Mouse (Mus musculus) forebrain, postnatal 0 days (tissue): ENCODE data around the gene Prss45. TPM values are rescaled to one million over a fixed set of nuclear protein-coding genes. Genes with fewer than 3 reads are reported as not detected.
A peak's percentile ranks its signal among the peaks of the same experiment; 100 is the strongest.

ENCODE experiments used
- ATAC-seq: fragments of 200-750 bp; cut with Nextera tagmentation; 2 replicates; pipeline ENCODE4 v1.8.0; 2017; ENCODE audit warnings: mild to moderate bottlenecking, moderate library complexity
- DNase-seq: peaks from one replicate; pipeline ENCODE4 v3.0.0-alpha.2; 2015
- H3K27ac ChIP-seq: fragments of 300-500 bp; sonication (generic); 2 replicates; pipeline ENCODE4 v1.5.1; 2014; ENCODE audit warnings: low read depth, mild to moderate bottlenecking, antibody characterized with exemption, low read length, moderate library complexity, mixed read lengths
- H3K27me3 ChIP-seq: fragments of 300-500 bp; sonication (generic); 2 replicates; pipeline ENCODE4 v1.6.1; 2014; ENCODE audit warnings: mild to moderate bottlenecking, low read length, mixed read lengths; ENCODE audit not compliant: insufficient read depth
- H3K36me3 ChIP-seq: fragments of 300-500 bp; sonication (generic); 2 replicates; pipeline ENCODE4 v1.6.1; 2014; ENCODE audit warnings: mild to moderate bottlenecking, moderate library complexity; ENCODE audit not compliant: insufficient read depth
- H3K4me1 ChIP-seq: fragments of 300-500 bp; sonication (generic); 2 replicates; pipeline ENCODE4 v1.6.1; 2014; ENCODE audit warnings: antibody characterized with exemption; ENCODE audit not compliant: insufficient read depth
- H3K4me2 ChIP-seq: fragments of 300-500 bp; sonication (generic); 2 replicates; pipeline ENCODE4 v1.6.1; 2014; ENCODE audit warnings: low read depth, mild to moderate bottlenecking, moderate library complexity
- H3K4me3 ChIP-seq: fragments of 300-500 bp; sonication (generic); 2 replicates; pipeline ENCODE4 v1.5.1; 2014; ENCODE audit warnings: low read depth, low read length, mixed read lengths
- H3K9ac ChIP-seq: fragments of 300-500 bp; sonication (generic); 2 replicates; pipeline ENCODE4 v1.6.1; 2014; ENCODE audit warnings: mild to moderate bottlenecking
- H3K9me3 ChIP-seq: fragments of 300-500 bp; sonication (generic); 2 replicates; pipeline ENCODE4 v1.6.1; 2016; ENCODE audit warnings: low read length
- CTCF ChIP-seq: sonication (generic); IDR thresholded peaks from 2 replicates; pipeline ENCODE4 v1.5.1; 2016; ENCODE audit warnings: antibody characterized with exemption, control low read depth, low read depth
- WGBS: fragments of 180-500 bp; shearing (Covaris S2); extraction: QIAGEN DNeasy Blood & Tissue Kit; methylation state at CpG from one replicate; pipeline ENCODE4 v1.1.7; 2014; 5-methylcytosine and 5-hydroxymethylcytosine counted together
- polyA plus RNA-seq: library from polyadenylated mRNA; unstranded; fragments of >200 nt; fragmentation: Nextera tagmentation; extraction: Ambion mirVana; gene quantifications from 2 replicates; pipeline ENCODE4 v1.2.1, GENCODE M21; 2015
- total RNA-seq: library from RNA; depleted of rRNA; stranded (reverse); fragments of >200 nt; gene quantifications from 2 replicates; pipeline ENCODE4 v1.2.3, GENCODE M21; 2014

The Prss45 gene
- total and polyA plus RNA-seq, 2 experiments from 2014 or later: 0.71 TPM; not detected in 1

DNA sequence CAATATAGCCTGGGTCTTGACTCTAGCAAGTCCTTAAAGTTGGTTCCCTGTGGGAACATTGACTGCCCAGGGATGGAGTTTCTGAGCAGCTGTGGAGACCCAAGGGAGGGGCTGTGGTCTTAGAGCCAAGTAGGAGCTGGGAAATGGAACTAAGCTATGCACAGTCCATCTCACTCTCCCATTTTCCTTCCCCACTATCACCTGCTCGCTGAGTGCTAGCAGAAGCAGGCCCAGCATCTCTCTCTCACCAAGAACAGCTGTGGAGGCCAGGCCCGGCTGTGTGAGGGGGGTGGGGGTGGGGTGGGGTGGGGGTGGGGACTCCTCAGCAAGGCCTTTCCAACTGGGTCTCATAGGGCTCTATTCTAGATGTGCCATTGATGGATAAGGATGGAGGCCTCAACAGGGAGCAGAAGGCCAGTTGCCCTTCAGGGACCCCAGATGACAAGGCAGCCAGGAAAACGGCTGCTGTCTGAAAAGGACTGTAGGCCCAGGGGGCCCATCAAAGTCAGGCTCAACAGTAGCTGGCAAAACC is 40.3 kb downstream of the Prss45 start:
- no peak for DNase-seq
- 15% methylated on average over 3 of the region's 3 CpGs for WGBS
- H3K4me3 ChIP-seq: no peak overlapping the region
- no peak overlapping the region for H3K27ac ChIP-seq
- no peak for TF ChIP-seq CTCF
- no peak overlapping the region for H3K9ac ChIP-seq
- H3K27me3 ChIP-seq: no peaks in the 10 kb centered on the region; the same call in 1 of the 2 replicates
- no peaks in the 10 kb centered on the region for H3K9me3 ChIP-seq
- peak; percentile 36 for ATAC-seq
- no peaks in the 10 kb centered on the region for H3K36me3 ChIP-seq
- H3K4me1 ChIP-seq: peaks cover 10% of the 10 kb centered on the region; the same call in 1 of the 2 replicates
- H3K4me2 ChIP-seq: no peak overlapping the region

GRCm38 (mm10) chr9:110875288-110875695 is 40.9 kb downstream of the Prss45 start:
- H3K4me1 ChIP-seq: peaks cover 10% of the 10 kb centered on the region; the same call in 1 of the 2 replicates
- no peak overlapping the region for H3K4me2 ChIP-seq
- no peak overlapping the region for H3K9ac ChIP-seq
- TF ChIP-seq CTCF: no peak
- H3K36me3 ChIP-seq: no peaks in the 10 kb centered on the region
- no peaks in the 10 kb centered on the region; the same call in 1 of the 2 replicates for H3K27me3 ChIP-seq
- H3K9me3 ChIP-seq: no peaks in the 10 kb centered on the region
- no peak for DNase-seq
- ATAC-seq: no peak
- 24% methylated on average over 4 of the region's 6 CpGs for WGBS
- no peak overlapping the region for H3K4me3 ChIP-seq
- H3K27ac ChIP-seq: no peak overlapping the region

GRCm38 (mm10) chr9:110877353-110877752 is 43.0 kb downstream of the Prss45 start:
- WGBS: 92% methylated on average over 1 of the region's 1 CpGs
- H3K4me3 ChIP-seq: no peak overlapping the region
- peaks cover 10% of the 10 kb centered on the region; the same call in 1 of the 2 replicates for H3K4me1 ChIP-seq
- no peak for DNase-seq
- H3K4me2 ChIP-seq: no peak overlapping the region
- no peaks in the 10 kb centered on the region for H3K9me3 ChIP-seq
- H3K27ac ChIP-seq: no peak overlapping the region
- H3K27me3 ChIP-seq: peaks cover 9% of the 10 kb centered on the region
- no peak overlapping the region for H3K9ac ChIP-seq
- TF ChIP-seq CTCF: no peak
- ATAC-seq: no peak
- H3K36me3 ChIP-seq: no peaks in the 10 kb centered on the region

DNA sequence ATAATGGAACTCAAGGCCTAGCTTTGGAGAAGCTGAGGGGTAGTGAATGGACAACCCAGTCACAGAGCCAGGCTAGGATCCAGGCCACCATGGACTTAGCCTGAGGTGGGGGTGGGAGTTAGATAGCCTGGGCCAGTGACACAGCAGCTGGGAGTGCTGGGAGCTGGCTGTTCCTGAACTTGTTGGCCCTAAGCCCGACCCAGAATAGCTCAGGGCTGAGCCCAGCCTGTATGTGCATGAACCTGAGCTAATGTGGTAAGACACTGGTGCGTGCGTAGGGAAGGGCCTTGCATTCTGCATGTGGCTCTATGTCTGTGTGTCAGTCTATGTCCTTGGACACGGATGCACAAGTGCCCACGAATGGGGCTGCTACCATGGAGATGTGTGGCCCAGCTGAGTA is 43.5 kb downstream of the Prss45 start:
- no peak overlapping the region for H3K4me2 ChIP-seq
- H3K4me3 ChIP-seq: no peak overlapping the region
- ATAC-seq (no peak), DNase-seq (peak; percentile 15)
- H3K9me3 ChIP-seq: no peaks in the 10 kb centered on the region
- no peak overlapping the region for H3K9ac ChIP-seq
- H3K27me3 ChIP-seq: peaks cover 9% of the 10 kb centered on the region
- peaks cover 10% of the 10 kb centered on the region; the same call in 1 of the 2 replicates for H3K4me1 ChIP-seq
- no peak overlapping the region for H3K27ac ChIP-seq
- H3K36me3 ChIP-seq: no peaks in the 10 kb centered on the region
- no peak for TF ChIP-seq CTCF
- 82% methylated on average over 5 of the region's 5 CpGs for WGBS

GRCm38 (mm10) chr9:110879191-110879920 is 45.0 kb downstream of the Prss45 start, which contains the start of gene Als2cl:
TSS of gene Als2cl (plus strand) at chr9:110879870.
- Histone ChIP-seq H3K4me2 (peak within 1 kb of the TSS; percentile 94), H3K4me3 (peak within 1 kb of the TSS; percentile 50), H3K9ac (peak within 1 kb of the TSS; percentile 47), H3K4me1 (peaks cover 6% of the 10 kb centered on the region; the same call in 1 of the 2 replicates), H3K27me3 (peaks cover 9% of the 10 kb centered on the region), H3K9me3 (no peaks in the 10 kb centered on the region), H3K36me3 (no peaks in the 10 kb centered on the region), H3K27ac (no peak within 1 kb of the TSS)
- WGBS: 6% methylated on average over 12 of the region's 12 CpGs
- TF ChIP-seq CTCF: no peak
- ATAC-seq (peak; percentile 30), DNase-seq (peak; percentile 31)

DNA sequence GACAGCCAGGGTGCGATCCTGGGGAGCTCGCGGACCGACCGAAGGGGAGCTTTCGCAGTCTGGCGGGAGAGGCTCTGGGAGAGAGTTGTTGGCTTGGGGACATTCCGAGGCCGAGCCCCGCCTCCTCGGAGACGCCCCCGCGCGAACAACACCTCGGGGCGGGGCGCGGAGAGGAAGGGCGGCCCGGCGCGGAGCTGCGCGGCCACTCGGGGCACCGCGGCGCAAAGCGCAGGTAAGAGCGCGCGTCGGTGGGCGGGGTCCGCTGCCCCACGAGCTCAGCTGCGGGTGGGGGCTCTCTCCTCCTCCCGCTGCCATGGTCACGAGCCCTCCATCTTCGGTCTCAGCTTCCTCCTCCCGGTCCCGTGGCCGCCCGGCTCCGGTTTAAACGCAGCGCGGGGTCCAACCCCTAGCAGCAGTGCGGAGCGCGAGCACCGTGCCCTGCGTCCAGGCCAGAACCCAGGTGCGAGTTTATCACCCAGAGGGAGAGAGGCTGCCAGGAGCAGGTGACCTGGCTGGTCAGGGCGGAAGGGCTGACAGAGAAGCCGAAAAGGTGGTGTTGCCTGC is 45.7 kb downstream of the Prss45 start, which contains the start of gene Tmie:
TSS of gene Tmie (minus strand) at position 116 of the 564 bp plus-strand sequence.
- H3K27ac ChIP-seq: no peak within 1 kb of the TSS
- H3K36me3 ChIP-seq: no peaks in the 10 kb centered on the region
- under 1% methylated on average over 55 of the region's 57 CpGs for WGBS
- peak within 1 kb of the TSS; percentile 50 for H3K4me3 ChIP-seq
- peak; percentile 29 for DNase-seq
- H3K4me2 ChIP-seq: peak within 1 kb of the TSS; percentile 94
- H3K9me3 ChIP-seq: no peaks in the 10 kb centered on the region
- peak; percentile 62 for ATAC-seq
- peaks cover 9% of the 10 kb centered on the region for H3K27me3 ChIP-seq
- H3K4me1 ChIP-seq: no peaks in the 10 kb centered on the region
- no peak for TF ChIP-seq CTCF
- peak within 1 kb of the TSS; percentile 47 for H3K9ac ChIP-seq

- Histone ChIP-seq H3K4me1 (no peaks in the 10 kb centered on the region), H3K9ac (no peak overlapping the region), H3K4me2 (peak overlapping the region; percentile 94), H3K9me3 (no peaks in the 10 kb centered on the region), H3K36me3 (no peaks in the 10 kb centered on the region), H3K4me3 (peak overlapping the region; percentile 50), H3K27ac (no peak overlapping the region), H3K27me3 (peaks cover 9% of the 10 kb centered on the region)
- TF ChIP-seq CTCF: no peak
- WGBS: 77% methylated on average over 4 of the region's 4 CpGs
- no peak for DNase-seq
- ATAC-seq: no peak
These were observed 46.4 kb downstream of the Prss45 start for GRCm38 (mm10) chr9:110880772-110881171.
